Mouse (Mus musculus) myocyte (in vitro differentiated cells): ENCODE data around the gene Disc1.

Source experiments
- CEBPB ChIP-seq: IDR thresholded peaks from 2 replicates; pipeline ENCODE4 v1.6.1; 2011; ENCODE audit warnings: mild to moderate bottlenecking, moderate library complexity; ENCODE audit not compliant: poor library complexity, insufficient read depth, severe bottlenecking
- E2F4 ChIP-seq: IDR thresholded peaks from one replicate; pipeline ENCODE4 v1.6.1; 2011; ENCODE audit warnings: mild to moderate bottlenecking, control low read depth, moderate library complexity; ENCODE audit not compliant: insufficient read depth
- MAX ChIP-seq: IDR thresholded peaks from one replicate; pipeline ENCODE4 v1.6.1; 2011; ENCODE audit warnings: low read depth, mild to moderate bottlenecking, control low read depth
- POLR2A ChIP-seq: IDR thresholded peaks from one replicate; pipeline ENCODE4 v1.6.1; 2011; ENCODE audit warnings: low read depth, mild to moderate bottlenecking, control low read depth, moderate library complexity; ENCODE audit not compliant: insufficient read length
- POLR2AphosphoS2 ChIP-seq: IDR thresholded peaks from one replicate; pipeline ENCODE4 v1.6.1; 2011; ENCODE audit warnings: low read depth, control low read depth; ENCODE audit not compliant: insufficient read length
- SRF ChIP-seq: IDR thresholded peaks from one replicate; pipeline ENCODE4 v1.6.1; 2011; ENCODE audit warnings: low read depth; ENCODE audit not compliant: control insufficient read depth, insufficient read length
- TCF12 ChIP-seq: IDR thresholded peaks from one replicate; pipeline ENCODE4 v1.6.1; 2011; ENCODE audit warnings: mild to moderate bottlenecking, control low read depth; ENCODE audit not compliant: poor library complexity, insufficient read depth, severe bottlenecking
- TCF3 ChIP-seq: IDR thresholded peaks from one replicate; pipeline ENCODE4 v1.6.1; 2011; ENCODE audit warnings: low read depth, control low read depth; ENCODE audit not compliant: insufficient read length
- USF1 ChIP-seq: IDR thresholded peaks from one replicate; pipeline ENCODE4 v1.6.1; 2011; ENCODE audit warnings: low read depth, mild to moderate bottlenecking, control low read depth, moderate library complexity

DNA sequence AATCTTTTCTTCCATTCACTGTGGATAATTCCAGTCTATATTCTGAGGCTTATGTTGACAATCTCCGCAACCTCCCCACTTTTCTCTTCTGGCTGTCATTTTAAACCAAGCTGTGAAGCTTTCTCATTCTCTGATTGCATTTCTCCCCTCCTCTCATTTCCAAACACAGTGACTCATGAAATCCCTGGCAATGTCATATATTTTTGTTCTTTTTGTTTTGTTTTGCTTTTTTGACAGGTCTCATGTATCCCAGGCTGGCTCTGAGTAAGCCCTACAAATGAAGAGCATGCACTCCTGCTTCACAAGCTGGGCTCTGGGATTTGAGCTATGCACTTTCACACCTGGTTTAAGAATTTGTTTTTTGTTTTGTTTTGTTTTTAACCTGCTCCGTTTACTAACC lies 225.2 kb downstream of the Disc1 start:
- TF ChIP-seq MAX (no peak), POLR2A (no peak), POLR2AphosphoS2 (no peak), E2F4 (no peak), USF1 (no peak), TCF3 (no peak), CEBPB (no peak), TCF12 (no peak), SRF (no peak)
